Mouse (Mus musculus) embryonic facial prominence, embryonic 14.5 days (tissue): ENCODE measurements around the gene S100a5. TPM values are rescaled to one million over a fixed set of nuclear protein-coding genes. Genes with fewer than 3 reads are reported as not detected.

Source experiments
- ATAC-seq: fragments of 200-750 bp; cut with Nextera tagmentation; 2 replicates; pipeline ENCODE4 v1.8.0; 2017; ENCODE audit warnings: low read depth, moderate number of reproducible peaks, moderate TSS enrichment
- DNase-seq: peaks from one replicate; pipeline ENCODE4 v3.0.0-alpha.2; 2015; ENCODE audit warnings: low spot score
- H3K27ac ChIP-seq: fragments of 300-500 bp; sonication (generic); replicated peaks from 2 replicates; pipeline ENCODE4 v1.5.1; 2014; ENCODE audit warnings: low read depth, mild to moderate bottlenecking, low read length, moderate library complexity
- H3K27me3 ChIP-seq: fragments of 300-500 bp; sonication (generic); replicated peaks from 2 replicates; pipeline ENCODE4 v1.6.1; 2014; ENCODE audit warnings: low read length; ENCODE audit not compliant: control insufficient read depth, insufficient read depth
- H3K36me3 ChIP-seq: fragments of 300-500 bp; sonication (generic); 2 replicates; pipeline ENCODE4 v1.6.1; 2014; ENCODE audit warnings: low read length, mixed read lengths; ENCODE audit not compliant: control insufficient read depth, insufficient read depth
- H3K4me1 ChIP-seq: fragments of 300-500 bp; sonication (generic); 2 replicates; pipeline ENCODE4 v1.6.1; 2014; ENCODE audit warnings: antibody characterized with exemption, low read length; ENCODE audit not compliant: control insufficient read depth, insufficient read depth
- H3K4me2 ChIP-seq: fragments of 300-500 bp; sonication (generic); 2 replicates; pipeline ENCODE4 v1.6.1; 2014; ENCODE audit warnings: low read depth, mild to moderate bottlenecking, low read length, moderate library complexity, mixed read lengths
- H3K4me3 ChIP-seq: fragments of 300-500 bp; sonication (generic); 2 replicates; pipeline ENCODE4 v1.5.1; 2014; ENCODE audit warnings: low read depth, mild to moderate bottlenecking, low read length
- H3K9ac ChIP-seq: fragments of 300-500 bp; sonication (generic); 2 replicates; pipeline ENCODE4 v1.6.1; 2014; ENCODE audit warnings: low read depth, mild to moderate bottlenecking, low read length, moderate library complexity, mixed read lengths
- H3K9me3 ChIP-seq: fragments of 300-500 bp; sonication (generic); 2 replicates; pipeline ENCODE4 v1.6.1; 2016; ENCODE audit warnings: low read length; ENCODE audit not compliant: control insufficient read depth
- WGBS: fragments of 180-500 bp; shearing (Covaris S2); extraction: QIAGEN DNeasy Blood & Tissue Kit; methylation state at CpG from one replicate; pipeline ENCODE4 v1.1.7; 2014; 5-methylcytosine and 5-hydroxymethylcytosine counted together
- polyA plus RNA-seq: library from polyadenylated mRNA; unstranded; fragments of >200 nt; fragmentation: Nextera tagmentation; extraction: Ambion mirVana; gene quantifications from 2 replicates; pipeline ENCODE4 v1.2.1, GENCODE M21; 2014

The S100a5 gene
- polyA plus RNA-seq, 1 experiment from 2014 or later: 1.6 TPM

- Histone ChIP-seq H3K9me3 (no peaks in the 10 kb centered on the region), H3K27ac (no peak within 1 kb of the TSS), H3K36me3 (no peaks in the 10 kb centered on the region), H3K27me3 (no peaks in the 10 kb centered on the region), H3K4me1 (no peaks in the 10 kb centered on the region), H3K4me3 (no peak within 1 kb of the TSS), H3K4me2 (no peak within 1 kb of the TSS), H3K9ac (no peak within 1 kb of the TSS)
- no peak for DNase-seq
- ATAC-seq: no peak
Observed at GRCm38 (mm10) chr3:90653717-90654116, 45.4 kb downstream of the S100a5 start, which contains the start of gene S100a7a. TSS of gene S100a7a (plus strand) at chr3:90654017.

- H3K27me3 ChIP-seq: no peaks in the 10 kb centered on the region
- no peaks in the 10 kb centered on the region for H3K4me1 ChIP-seq
- ATAC-seq (no peak), DNase-seq (no peak)
- H3K36me3 ChIP-seq: no peaks in the 10 kb centered on the region
- no peak overlapping the region for H3K4me3 ChIP-seq
- H3K9ac ChIP-seq: no peak overlapping the region
- H3K27ac ChIP-seq: no peak overlapping the region
- H3K9me3 ChIP-seq: no peaks in the 10 kb centered on the region
- WGBS: 79% methylated on average over 4 of the region's 4 CpGs
- no peak overlapping the region for H3K4me2 ChIP-seq
Observed at GRCm38 (mm10) chr3:90657405-90657804, 49.1 kb downstream of the S100a5 start.

- Histone ChIP-seq H3K27me3 (no peaks in the 10 kb centered on the region), H3K4me3 (no peak overlapping the region), H3K27ac (no peak overlapping the region), H3K4me1 (no peaks in the 10 kb centered on the region), H3K36me3 (no peaks in the 10 kb centered on the region), H3K9ac (no peak overlapping the region), H3K9me3 (no peaks in the 10 kb centered on the region), H3K4me2 (no peak overlapping the region)
- DNase-seq (no peak), ATAC-seq (no peak)
Observed at GRCm38 (mm10) chr3:90659364-90660044, 51.2 kb downstream of the S100a5 start.

Other genes with a start within 250 kb of the S100a5 start
- gene Slc27a3, start 218.6 kb upstream of the S100a5 start, polyA plus RNA-seq: 24.3 and 26.2 TPM in 2 replicates
- 26.0 and 31.8 TPM in 2 replicates for gene Ints3, start 174.9 kb upstream of the S100a5 start, polyA plus RNA-seq
- gene Npr1, start 142.7 kb upstream of the S100a5 start, polyA plus RNA-seq: 6.7 and 8.2 TPM in 2 replicates
- gene Ilf2, start 132.4 kb upstream of the S100a5 start, polyA plus RNA-seq: 137 and 166 TPM in 2 replicates
- 79.6 and 89.9 TPM in 2 replicates for gene Snapin, start 117.5 kb upstream of the S100a5 start, polyA plus RNA-seq
- gene Chtop, start 99.0 kb upstream of the S100a5 start, polyA plus RNA-seq: 92.1 and 98.4 TPM in 2 replicates
- gene S100a1, start 94.1 kb upstream of the S100a5 start, polyA plus RNA-seq: 37.2 and 49.6 TPM in 2 replicates
- 40.8 and 45.8 TPM in 2 replicates for gene S100a13, start 94.1 kb upstream of the S100a5 start, polyA plus RNA-seq
- 15.6 and 21.5 TPM in 2 replicates for gene S100a14, start 81.7 kb upstream of the S100a5 start, polyA plus RNA-seq
- 182 and 201 TPM in 2 replicates for gene S100a16, start 71.3 kb upstream of the S100a5 start, polyA plus RNA-seq
- gene S100a3, start 47.9 kb upstream of the S100a5 start, polyA plus RNA-seq: 5.2 and 7.9 TPM in 2 replicates
- not detected in 2 replicates for gene S100a2, start 18.3 kb upstream of the S100a5 start, polyA plus RNA-seq
- not detected in 2 replicates for gene Gm42674, start 6.6 kb upstream of the S100a5 start, polyA plus RNA-seq
- gene S100a4, start 4.8 kb upstream of the S100a5 start, polyA plus RNA-seq: 16.8 and 22.9 TPM in 2 replicates
- gene S100a6, start 4.4 kb downstream of the S100a5 start, polyA plus RNA-seq: 190 and 334 TPM in 2 replicates
- gene S100a7a, start 45.5 kb downstream of the S100a5 start, polyA plus RNA-seq: 0.84 TPM in 1 of 2 replicates, not detected in the other
- gene S100a8, start 60.5 kb downstream of the S100a5 start, polyA plus RNA-seq: 46.0 and 58.1 TPM in 2 replicates
- gene S100a9, start 87.2 kb downstream of the S100a5 start, polyA plus RNA-seq: 30.1 and 39.1 TPM in 2 replicates
- 0.13 and 0.22 TPM in 2 replicates for gene Pglyrp4, start 118.4 kb downstream of the S100a5 start, polyA plus RNA-seq
- not detected in 2 replicates for gene Gm5849, start 169.4 kb downstream of the S100a5 start, polyA plus RNA-seq